Mouse (Mus musculus) MEL-GATA-1-ER (cell line): Measurements from ENCODE around the gene Lmo1.

Experiments used
- DNase-seq: peaks from one replicate; pipeline ENCODE4 v3.0.0-alpha.2; 2012; ENCODE audit warnings: low read depth; ENCODE audit errors: extremely low read depth

Gene Lmo1

DNA sequence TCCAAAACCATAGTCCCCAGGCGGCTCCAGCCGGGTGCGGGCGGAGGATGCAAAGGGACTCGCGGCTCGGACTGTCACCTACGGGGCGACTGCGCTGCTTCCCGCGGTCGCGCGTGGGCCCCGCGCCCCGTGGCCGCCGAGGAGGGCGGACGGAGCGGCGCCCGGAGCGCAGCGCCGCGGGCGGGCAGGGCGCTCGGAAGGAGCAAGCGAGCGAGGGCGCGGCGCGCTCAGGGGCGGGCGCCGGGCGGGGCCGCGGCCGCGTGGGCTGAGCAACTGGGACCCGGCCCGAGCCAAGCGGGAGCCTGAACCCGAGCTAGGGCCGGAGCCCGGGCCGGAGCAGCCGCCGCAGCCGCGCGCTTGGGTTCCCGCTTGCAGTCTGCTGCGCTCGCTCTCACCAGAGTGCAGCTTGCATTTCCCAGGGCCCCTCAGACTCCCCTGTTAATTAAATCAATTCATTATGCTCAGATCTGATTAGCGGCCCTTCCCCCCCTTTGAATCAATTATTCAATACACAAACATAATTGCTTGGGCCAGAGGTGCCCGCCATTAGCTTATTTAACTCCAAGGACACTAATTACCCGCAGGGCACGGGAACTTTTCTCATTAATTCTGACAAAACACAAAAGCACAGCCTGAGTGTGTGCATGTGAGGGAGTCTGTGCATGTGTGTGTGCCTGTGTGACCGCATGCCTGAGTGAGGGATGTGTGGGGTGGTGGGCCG is at the start of gene Lmo1:
TSS of gene Lmo1 (minus strand) at position 259 of the 721 bp plus-strand sequence.
- no peak for DNase-seq

DNA sequence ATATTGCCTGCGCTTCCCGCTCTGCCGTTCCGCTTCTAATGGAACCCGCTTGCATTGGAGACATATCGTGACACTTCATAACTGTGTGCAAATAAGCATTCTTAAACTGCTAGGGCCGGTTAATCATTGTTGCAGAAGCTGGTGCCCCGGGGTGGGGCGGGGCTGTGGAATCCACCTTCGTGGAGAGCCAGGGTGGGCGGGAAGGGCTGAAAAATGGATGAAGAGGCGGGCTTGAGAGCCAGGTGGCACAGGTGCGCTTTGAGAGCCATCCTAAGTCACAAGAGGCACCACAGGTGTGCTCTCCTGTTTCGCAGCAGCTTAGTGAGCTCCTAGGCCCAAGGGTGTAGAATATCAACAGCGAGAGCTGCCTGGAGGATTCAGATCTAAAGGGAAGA is 46.7 kb upstream of the Lmo1 start:
- DNase-seq, result no peak

DNA sequence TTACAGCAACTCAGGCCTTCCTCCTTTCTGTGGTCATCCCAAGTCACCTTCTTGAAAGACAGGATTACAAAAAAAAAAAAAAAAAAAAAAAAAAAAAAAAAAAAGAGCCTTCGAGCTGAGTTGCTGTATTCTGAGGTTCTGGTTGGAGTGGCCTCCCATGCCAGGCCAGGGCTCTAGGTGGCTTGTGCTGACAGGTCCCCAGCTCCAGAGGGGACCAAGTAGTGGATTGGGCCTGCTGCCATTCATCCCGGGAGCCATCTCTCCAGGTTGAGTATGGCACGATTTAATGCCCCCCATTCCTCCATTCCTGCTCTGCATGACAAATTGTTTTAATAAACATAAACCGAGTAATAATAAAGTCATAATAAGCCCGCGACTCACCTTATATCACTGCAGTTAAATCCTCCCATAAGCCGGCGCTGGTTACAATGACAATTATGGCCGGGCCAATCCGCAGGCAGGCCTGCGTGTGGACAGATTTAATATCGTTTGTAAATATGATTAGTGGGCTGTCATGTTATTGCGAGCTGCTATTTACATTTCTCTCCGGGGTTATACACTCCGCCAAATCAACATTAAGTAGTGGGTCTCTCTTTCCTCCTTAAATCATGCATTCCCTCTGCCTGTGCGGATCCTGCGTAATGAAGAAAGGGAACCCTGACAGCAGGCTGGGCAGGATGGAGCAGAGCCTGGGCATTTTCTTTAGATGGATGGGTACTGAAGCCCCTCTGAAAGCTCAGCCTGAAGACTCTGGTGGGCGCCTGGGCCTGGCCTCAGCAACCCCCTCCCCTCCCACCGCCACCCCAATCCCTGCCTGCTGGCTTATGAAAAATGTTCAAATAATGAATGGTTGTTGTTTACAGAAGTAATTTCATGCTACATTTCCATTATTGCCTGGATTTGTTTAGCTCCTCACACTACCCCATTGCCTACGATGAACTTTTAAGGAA is 46.0 kb upstream of the Lmo1 start:
- DNase-seq, result no peak

DNA sequence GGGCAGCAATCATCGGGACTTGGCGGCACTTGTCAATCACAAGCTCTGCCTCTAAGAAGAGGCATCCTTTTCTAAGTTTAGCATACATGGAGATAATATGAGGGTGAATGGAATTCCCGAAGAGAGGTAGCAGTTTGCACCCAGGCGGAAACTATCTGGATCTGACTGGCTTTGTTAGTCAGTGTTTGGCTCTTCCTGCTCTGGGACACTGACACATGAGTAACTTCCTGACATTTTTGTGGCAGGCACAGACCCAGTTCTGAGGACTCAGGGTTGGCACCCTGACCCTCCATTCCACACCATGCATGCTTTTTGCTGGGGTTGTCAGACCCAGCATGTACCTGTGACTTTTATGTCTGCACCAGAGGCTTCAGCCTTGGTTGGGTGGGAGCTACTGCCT is 45.0 kb upstream of the Lmo1 start:
- no peak for DNase-seq

DNA sequence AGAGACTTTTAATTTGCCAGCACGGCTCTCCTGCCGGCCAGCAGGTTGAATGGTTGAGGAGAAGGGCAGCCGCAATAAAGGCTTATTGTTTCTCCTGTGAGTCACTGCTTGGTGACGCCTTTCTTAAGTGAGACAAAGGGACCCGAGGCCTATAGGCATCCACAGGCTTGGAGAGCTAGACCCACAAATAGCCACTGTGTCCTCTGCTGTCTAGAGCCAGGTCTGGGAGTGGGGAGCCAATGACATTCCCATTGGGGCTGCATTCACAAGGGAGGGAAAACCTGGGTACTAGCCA is 43.9 kb upstream of the Lmo1 start:
- DNase-seq, result no peak

DNA sequence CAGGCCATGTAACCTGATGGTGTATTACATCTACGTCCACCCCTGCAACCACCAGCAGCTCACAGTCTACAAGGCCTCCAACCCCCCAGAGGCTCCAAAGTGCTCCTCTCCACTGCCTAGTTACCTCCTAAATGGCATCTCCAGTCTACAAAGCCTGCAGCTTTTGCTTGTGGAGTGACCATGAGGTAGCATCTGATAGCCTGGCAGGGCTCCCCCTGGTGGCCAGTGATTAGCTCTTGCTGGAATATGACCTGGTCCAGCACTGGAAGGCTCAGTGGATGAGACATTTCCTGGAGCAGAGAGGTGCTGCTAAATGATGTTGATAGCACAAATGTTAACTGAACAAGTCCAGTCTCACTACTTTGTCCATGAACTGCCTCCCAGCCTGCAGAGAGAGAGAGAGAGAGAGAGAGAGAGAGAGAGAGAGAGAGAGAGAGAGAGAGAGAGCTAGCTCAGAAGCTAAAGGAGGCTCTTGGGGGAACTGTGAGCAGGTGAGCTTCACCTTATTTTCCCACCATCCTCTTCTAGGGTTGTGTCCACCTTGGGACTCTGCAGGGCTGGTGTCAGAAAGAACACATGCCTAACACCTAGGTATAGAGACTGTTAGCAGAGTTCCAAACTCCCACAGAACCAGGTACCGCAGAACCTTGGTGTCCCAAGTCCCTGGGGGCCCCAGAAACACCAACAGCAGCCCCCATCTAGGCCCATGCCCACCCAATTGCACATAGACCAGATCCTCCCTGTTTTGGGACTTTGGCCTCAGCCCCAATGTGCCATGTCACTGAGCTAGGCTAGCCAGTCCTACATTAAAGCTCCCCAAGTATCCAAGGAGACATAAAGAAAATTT is 43.3 kb upstream of the Lmo1 start:
- no peak for DNase-seq

DNA sequence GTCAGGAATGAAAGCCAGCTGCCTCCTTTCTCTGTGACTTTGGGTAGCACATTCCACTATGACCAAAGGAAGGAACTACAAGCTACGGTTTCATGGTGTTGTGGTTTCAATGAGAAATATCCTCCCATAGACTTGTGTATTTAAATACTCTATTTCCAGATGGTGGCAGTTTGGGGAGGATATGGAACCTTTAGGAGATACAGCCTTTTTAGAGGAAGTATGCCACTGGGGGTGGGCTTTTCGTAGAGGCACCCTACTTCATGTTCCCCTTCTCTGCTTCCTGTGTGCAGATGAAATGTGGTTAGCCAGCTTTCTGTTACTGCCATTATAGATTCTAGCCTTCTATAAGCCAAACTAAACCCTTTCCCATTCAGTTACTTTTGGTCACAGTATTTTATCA is 34.8 kb upstream of the Lmo1 start:
- DNase-seq, result peak; percentile 7

DNA sequence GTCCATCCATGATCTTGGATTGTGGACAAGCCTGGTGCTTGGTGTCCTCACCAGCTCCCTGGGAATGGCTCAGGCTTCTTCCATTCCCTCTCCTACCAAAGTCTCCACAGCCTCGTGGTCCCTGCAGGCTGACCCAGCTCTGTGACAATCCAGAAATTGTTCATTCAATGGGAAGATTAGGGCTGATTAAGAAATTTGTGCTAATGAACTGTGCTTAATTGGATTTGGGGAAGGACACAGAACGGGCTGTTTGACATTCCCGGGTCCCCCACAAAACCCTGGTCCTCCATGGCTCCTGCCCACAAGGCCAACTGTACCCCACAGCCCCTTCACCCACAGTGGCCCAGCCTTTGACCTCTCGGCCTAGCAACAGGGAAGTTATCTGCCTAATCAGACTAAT is 32.8 kb upstream of the Lmo1 start:
- DNase-seq, result no peak

DNA sequence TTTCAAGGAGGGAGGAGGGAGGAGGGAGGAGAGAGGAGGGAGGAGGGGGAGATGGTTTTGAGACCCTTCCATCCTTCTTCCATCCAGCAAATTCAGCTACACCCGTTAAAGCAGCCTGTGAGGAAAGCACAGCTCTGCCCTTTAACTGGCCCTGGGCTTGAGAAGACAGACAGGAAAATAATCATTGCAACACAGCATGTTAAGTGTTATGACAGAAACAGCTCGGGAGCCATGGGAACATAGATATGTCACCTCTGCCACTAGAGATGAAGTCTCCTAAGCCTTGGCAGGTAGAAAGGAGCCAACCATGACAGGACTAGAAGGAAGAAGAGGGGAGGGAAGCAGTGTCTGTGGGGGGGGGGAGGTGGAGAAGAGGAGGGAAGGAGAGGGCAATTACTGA is 31.4 kb upstream of the Lmo1 start:
- DNase-seq, result no peak

DNA sequence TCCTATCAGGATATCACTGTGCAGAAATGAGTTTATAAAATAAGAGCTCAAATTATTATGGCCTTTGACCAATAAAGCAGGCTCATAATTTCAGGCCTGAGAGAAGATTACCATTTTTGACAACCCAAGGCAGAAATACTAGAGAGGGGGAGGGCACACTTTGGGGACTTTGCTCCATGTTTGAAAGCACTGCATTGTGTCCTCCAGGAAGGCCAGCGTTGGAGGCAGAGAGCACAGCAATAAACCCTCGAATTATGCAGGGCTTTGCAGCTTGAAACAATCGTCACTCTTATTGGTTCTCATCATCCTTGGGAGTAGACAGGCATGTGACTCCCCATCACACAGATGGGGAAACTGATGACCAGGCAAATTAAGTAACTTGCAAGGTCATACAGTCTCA is 28.1 kb upstream of the Lmo1 start:
- no peak for DNase-seq

DNA sequence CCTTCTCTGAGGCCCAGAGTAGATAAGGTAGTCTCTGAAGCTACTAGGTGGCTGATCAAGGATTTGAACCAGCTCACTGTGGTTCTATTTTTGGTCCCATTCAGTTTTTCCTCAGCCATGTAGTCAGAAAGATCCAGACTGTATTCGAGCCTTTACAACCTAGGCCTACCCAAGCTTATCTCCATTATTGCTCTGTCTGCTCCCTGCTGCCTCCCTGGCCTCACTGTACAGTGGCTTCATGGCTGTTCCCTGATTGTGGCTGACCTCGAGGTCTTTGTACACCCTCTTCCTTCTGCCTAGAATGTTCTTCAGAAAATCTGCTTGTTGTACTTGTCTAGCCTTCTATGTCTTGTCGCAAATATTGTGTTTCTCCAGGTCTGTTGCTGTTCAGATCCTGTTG is 25.6 kb upstream of the Lmo1 start:
- no peak for DNase-seq

DNA sequence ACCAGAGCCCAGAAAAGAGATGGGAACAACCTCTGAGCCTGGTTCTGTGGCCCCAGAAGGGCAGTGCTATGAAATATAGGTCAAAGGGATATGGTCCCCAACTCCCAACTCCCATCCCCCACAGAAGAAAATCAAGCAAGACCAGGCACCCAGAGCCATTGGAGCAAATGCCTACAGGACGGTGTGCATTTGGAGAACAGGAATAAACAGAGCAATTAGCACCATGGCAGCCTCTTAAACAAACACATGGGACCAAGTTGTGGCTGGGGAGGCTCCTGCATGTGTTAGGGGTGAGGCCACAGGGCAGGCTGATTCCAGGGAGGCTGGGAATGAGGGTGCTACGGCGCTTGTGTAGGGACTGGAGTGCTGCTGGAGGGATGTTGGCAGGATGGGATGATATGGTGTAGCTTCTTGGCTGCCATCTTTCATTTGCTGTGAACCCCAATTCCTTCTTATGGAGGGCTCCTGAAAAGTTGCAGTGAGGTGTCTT is 22.2 kb upstream of the Lmo1 start:
- no peak for DNase-seq

DNA sequence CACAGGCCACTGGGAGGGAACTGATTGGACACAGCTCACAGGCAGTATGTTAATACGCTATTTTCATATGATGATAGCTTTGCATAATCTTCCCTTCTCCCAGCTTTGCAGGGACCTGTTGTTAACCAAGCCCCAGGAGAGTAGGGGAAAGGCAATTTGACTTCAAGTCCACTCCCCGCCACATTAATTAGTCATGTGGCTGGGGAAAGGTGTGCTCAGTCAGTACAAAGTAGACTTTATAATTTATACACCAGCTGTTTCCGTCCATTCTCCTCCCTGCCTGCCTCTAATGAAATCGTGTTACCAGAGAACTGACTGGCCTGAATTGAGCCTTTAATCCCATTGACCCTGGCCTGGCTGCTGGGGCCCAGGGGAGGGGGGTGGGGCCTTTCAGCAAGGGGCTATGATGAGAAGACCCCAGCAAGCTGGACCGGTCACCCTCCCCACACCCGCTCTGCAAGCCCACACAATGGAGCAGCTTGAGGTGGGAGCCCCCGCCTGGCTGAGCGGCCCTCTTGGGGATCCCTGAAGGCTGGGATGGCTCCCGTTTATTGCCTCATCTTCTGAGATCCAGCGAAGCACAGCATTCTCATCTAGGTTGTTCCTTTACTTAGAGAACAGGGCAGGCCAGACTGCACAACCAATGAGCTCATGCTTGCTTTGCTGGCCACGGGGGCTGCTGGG is 21.5 kb upstream of the Lmo1 start:
- DNase-seq, result no peak

DNA sequence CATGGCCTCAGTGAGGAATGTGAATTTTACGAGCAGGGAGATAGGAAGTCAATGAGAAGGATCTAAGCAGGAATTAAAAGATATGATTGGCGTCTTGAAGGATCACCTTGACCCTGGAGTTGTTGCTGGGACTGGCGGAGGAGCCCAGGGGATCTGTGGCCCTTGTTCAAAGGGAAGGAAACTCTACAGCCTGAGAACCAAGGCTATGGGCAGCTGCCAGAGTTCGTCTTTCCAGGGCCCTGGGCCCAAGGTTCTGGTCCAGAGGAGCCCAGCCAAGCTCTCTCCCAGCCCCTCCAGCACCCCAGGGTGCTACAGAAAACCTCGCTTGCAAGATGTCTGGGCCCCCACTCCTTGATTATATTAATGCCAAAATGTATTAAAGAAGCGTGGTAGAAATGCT is 21.0 kb upstream of the Lmo1 start:
- DNase-seq, result no peak

DNA sequence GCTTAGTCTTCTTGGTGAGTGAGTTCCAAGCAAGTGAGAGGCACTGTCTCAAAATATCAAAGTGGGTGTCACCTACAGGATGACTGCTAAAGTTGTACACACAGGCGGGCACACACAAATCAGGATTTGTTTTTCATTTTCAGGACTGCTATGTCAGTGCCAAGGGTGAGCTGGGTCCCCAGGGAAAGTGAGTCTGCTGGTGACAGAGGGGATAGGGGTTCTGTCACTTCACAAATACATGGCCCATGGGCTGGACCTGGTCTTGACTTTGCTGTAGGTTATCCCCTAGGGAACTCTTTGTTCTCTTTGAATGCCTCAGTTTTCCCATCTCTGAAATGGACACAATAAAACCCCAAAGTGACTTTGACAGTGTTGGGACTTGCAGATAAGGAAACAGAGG is 19.8 kb upstream of the Lmo1 start:
- no peak for DNase-seq

DNA sequence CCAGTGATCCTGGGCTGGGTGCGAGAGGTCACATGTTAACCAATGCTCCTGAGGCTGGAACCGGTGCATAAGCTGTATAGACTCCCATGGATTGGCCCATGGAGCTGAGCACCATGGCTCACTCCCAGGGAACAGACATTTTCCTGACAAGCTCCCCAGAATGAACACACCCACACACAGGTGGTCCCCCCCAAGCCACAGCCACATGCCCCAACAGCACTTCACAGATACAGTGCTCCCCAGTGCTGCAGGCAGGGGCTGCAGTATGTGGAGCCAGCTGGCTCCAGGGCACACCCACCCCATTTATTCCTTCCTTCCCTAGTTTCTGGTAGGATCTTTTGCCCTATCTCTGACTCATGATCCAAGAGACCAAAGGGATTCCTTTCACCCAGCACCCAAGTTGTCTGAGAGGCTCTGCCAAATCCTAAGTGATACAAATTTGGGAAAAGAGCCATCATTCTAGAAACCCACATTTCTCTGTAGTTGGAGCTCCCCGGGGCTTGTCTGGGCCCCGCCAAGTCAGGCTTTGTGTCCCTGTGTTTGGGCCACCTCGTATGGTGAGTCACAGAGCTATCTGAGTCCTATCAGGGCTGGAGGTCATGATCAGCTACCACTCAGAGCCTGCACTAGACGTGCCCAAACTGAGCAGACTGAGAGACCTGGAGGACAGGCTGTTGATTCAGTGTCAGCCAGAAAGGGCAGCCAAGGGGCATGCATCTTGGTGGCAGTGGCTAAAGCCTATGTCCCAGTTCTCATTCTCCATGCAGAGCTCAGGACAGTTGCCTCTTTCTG is 12.4 kb upstream of the Lmo1 start:
- DNase-seq, result no peak

DNA sequence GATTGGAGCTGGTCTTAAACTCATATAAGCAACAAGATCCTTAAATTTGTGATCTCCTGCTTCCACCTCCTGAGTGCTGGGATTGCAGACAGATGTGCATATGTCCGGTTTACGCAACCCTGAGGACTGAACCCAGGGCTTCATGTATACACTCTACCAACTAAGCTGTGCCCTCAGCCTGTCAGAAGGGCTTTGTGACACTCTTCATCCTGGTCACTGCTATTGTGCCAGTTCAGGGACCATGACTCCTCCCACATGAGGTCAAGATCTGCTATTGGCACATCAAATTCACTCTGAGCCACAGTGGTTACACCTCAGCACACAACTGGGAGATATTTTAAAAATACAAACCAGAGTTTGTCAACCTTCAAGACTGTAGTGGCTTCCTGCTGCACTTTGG is 11.0 kb upstream of the Lmo1 start:
- DNase-seq, result no peak

DNA sequence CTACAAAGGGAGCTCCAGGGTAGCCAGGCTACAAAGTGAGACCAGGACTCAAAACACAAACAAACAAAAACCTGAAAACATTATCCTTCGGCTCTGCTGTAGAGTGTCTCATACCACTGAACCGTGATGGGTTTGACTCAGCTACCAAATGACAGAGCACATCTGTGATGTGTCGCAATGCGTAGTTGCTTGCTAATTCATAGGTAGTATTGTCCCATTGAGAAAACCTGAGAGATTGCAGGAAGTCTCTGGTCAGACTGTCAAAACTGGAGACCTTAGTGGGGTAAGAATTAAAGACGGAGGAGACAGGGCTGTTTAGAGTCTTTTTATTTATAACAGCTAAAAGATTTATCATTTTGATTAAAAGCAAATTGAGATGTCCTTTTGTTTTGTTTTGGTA is 10.6 kb upstream of the Lmo1 start:
- DNase-seq, result no peak

DNA sequence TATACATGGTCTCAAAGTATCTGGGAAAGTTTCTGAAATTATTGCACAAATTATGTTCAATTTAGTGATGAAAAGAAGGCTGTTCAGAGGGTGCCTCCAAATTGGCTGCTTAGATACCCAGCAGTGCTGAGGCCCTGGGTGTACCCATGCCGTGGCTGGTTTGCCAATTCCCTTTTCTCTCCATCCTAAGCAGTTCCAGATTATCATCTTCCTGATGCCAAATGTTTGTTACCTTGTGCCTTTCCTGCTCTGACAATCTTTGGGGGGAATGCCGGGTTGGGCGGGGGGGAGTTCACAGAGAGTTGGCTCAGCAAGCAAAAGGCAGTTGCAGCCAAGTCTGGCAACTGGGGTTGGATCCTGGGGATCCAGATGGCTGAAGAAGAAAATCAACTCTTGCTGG is 1.7 kb upstream of the Lmo1 start:
- no peak for DNase-seq
